Mouse (Mus musculus) embryo, embryonic 10 days (tissue): Measurements from ENCODE around the gene Prune1.

Source experiments
- DNase-seq: peaks from one replicate; pipeline ENCODE4 v3.0.0-alpha.2; 2015; ENCODE audit warnings: low spot score

Prune1 gene

DNA sequence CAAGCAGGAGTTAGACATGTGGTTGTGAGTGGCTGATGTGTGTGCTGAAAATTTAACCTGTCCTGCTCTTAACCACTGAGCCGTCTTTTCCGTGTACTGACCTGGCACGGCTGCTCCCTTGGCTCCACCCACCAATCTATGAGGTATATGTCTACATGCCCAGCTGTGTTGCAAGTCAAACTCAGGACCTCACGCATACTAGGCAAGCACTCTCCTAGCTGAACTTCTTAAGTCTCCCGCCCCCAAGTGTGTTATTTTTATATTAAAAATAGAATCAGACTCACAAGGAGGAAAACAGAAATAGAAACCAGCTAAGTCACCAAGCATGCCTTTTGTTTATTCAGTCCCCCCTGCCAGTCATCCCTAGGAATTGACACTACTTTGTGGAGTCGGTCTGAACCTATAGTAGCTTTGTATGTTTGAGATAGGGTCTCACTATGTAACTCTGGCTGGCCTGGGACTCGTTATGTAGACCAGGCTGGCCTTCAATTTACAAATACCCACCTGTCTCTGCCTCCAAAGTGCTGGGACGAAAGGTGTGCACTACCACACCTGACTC, 44.3 kb downstream of the Prune1 start:
- no peak for DNase-seq

DNA sequence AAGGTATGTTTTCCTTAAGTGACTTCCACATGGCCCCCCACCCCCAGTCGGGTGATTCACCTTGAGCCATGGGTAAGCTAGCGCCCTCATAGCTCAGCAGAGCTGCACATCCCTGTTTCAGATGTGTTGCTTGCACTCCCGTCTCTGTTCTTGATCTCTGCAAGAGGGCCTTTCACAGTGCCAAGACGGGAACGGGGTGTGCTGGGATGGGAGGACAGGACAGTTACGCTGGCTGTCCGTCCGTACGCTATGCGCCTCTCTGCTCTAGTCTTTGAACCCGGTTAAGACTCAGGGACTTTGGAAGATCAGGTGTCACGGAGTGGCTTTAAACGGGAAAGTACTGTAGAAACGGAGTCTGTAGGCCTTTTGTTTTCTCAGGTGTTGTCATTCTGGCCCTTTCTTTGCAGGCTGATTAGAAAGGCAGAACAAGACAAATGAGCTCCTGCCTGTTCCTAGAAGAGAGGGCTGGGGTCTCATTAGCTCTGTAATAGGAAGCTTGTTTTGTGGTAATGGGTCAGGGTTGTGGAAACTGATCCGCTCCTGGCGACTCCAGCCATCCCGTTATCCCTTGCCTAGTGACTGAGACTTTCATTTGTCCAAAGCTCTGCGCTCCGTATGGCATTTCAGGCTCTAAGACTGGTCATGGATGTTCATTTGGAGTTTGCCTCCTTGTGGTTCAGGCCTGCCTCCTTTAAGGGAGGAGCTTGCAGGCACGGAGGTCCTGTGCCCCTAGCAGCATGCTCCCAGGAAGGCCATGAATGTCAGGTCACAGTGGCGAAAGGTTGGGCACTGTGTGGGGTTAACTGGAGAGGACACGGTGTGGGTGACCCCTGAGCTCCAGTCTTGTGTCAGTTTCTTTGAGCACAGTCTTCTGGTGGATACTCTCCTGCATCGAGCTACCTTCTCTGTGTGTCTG, 46.2 kb downstream of the Prune1 start:
- DNase-seq: peak; percentile 43

GRCm38 (mm10) chr3:95233303-95233980, 48.4 kb downstream of the Prune1 start:
- DNase-seq: no peak

DNA sequence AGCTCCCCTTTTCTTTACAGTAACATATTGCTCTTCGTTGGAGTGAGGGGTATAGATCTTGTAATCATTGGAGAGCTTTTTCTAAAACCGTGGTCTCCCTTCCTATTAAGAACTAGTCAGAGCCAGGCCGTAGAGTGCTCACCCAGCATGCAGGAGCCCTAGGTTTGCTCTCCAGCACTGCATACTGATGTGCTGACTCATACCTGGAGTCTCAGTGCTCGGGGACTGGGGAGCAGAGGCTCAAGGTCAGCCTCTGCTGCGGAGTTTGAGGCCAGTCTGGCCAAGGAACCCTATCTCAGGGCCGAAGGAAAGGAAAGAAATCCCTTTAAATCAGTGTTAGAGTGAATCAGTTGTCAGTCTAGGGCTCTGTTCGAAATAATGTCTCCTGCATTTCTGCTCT, 49.1 kb downstream of the Prune1 start:
- DNase-seq: no peak

- DNase-seq: no peak
Measured at GRCm38 (mm10) chr3:95231298-95232221, 50.3 kb downstream of the Prune1 start, which contains the start of gene Mllt11. TSS of gene Mllt11 (minus strand) at chr3:95232171.

GRCm38 (mm10) chr3:95230495-95231297, 51.2 kb downstream of the Prune1 start:
- peak; percentile 39 for DNase-seq

DNA sequence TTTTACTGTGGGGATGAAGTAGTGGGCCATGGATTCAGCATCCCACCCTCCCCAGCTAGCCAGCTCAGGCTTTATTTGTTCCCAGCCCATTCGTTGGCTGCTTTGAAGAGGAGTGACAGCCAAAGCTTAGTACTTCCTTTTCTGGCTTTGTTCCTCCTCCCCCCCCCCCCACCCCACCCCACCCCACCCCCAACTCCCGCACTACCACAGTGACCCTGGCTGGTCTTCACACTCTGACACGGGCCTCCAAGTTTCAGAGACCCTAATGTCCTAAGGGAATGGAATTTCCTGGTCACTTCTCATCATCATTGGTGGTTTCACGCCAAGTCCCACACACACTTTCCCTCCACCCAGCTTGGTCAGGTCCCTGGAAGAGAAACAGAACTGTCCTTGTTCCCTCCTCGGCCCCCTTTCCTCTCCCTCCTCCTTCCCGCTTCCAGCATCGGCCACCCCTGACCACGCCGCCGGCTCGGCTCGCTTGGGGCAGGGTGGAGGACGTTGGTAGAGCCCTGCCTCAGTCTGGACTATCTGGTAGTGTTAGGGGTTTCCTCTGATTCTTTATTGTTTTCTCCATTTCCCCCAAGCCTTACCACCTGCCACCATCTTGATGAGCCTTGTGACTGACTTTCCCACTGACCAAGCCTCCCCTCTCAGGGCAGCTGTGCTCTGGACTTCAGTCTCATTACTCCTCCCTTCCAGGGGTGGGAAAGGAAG, 51.9 kb downstream of the Prune1 start:
- DNase-seq: peak; percentile 54

- DNase-seq: peak; percentile 38
Measured at GRCm38 (mm10) chr3:95228894-95229780, 52.7 kb downstream of the Prune1 start.

DNA sequence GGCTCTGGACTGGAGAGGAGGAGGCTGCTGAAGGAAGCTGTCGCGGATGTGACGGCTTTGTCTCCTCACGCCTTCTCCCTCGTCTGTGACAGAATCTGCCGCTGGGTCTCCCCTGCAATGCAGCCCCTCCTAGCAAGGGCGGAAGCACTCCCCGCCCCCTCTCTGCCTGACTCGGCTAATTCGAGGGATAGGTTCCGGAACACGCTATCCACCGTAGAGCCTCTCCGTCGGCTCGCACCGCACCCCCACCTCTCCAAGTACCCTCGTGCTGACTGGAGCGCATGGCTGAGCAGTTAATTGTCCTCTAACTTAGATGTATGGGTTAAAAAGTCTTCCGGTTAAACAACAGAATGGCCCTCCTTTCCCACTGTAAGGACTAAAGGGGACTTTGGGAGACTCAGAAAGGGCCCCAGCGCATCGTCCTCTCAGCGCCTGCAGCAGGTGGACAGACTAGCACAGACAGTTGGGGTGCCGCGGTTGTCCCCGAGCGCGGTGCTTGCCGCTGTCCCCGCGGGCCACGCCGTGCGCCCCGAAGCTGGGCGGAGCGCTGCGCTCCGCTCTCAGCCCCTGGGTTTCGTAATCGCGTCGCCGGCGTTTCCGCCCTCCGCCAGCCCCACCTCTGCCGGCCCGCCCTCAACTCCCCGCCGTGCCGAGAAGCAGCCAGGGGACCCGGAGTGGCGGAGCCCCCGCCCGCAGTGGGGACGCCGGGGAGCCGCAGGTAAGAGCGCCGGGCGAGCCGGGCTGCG, 53.6 kb downstream of the Prune1 start, which contains the start of gene Cdc42se1:
Cdc42se1 (plus strand) TSS at position 585 of the 746 bp plus-strand sequence.
- peak; percentile 96 for DNase-seq

DNA sequence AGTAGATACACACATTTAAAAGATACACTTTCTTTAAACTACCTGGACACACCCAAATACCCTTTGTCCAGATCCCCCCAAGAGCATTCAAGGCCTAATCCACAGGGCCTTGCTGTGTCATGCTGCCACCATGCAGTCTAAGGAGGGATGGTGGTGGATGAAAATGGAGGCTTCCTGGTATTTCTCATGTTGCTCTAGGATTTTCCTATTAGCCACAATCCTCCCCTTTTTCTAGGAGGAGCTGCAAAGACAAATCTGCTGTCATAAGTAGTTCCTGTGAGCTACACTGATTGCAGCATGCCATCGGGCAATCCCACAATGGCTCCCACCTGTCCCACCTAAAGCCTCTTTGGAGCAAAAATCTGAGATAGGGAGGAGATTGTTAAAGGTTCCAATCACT, 54.7 kb downstream of the Prune1 start:
- DNase-seq: no peak

DNA sequence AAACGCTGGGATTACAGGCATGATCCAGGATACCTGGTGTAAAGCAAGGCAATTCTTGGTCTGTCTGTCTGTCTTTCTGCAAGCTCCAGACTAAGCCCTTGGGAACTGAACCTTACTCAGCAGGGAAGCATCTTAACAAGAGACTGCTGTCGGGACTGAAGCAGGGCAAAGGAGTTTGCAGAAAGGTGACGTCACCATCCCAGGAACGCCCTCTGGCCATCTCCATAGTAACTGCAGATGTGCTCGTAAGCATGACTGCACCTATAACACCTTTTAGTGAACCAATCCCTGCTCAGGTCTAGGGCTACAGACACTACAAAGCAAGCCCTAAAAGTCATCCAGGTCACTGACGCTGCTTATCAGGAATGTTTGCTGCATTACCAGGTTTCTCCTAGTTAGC, 57.6 kb downstream of the Prune1 start:
- DNase-seq: peak; percentile 68

DNA sequence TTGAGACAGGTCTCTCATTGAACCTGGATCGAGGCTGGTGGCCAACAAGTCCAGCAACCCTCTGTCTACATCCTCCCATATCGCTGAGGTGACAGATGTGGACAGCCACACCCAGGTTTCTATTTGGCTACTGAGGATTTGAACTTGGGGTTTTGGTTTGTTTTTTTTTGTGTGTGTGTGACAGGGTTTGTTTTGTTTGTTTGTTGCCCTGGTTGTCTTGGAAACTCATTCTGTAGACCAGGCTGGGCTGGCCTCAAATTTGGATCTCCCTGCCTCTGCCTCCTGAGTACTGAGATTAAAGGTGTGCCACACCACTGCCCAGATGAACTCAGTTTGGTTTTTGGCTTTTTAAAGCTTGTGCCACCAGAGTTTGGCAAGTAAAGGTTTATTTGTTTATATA, 58.8 kb downstream of the Prune1 start:
- DNase-seq: no peak

GRCm38 (mm10) chr3:95218466-95219137, 63.3 kb downstream of the Prune1 start:
- DNase-seq: no peak

- DNase-seq: peak; percentile 97
Measured at GRCm38 (mm10) chr3:95217255-95218134, 64.4 kb downstream of the Prune1 start, which contains the start of gene Gabpb2. TSS of gene Gabpb2 (minus strand) at chr3:95217916.

DNA sequence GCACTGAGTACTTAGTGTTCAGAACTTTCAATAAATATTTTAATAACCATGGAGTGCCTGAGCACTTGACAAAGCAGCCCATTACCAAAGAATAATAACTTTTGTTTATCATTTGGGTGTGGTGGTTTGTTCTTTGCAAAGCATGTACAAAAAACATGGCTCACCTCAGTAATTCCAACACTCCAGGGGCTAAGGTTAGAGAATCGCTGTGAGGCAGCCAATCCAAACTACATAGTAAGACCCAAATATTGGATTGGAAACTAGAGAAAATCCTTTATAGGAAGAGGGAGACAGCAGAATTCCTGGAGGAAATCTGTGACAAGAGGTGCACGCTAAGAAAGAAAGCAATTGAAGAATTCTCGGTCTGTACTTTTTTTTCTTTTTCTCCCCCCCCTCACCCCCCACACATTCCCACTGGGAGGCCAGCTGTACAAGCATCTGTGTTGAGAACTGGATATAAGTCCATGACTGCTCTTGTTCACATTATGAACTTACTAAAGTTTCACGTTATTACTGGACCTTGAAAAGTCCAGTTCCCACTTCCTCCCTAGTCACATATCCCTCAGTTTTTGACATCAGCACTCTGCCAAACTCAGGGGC, 65.1 kb downstream of the Prune1 start:
- DNase-seq: no peak

GRCm38 (mm10) chr3:95213609-95213975, 68.3 kb downstream of the Prune1 start:
- DNase-seq: no peak
